Mouse (Mus musculus) erythroblast, embryonic 14.5 days (primary cell): ENCODE results near the gene Cys1.

Experiments used
- GATA1 ChIP-seq: IDR thresholded peaks from 2 replicates; pipeline ENCODE4 v1.6.1; 2012; ENCODE audit warnings: low read length, inconsistent platforms, mixed read lengths
- TAL1 ChIP-seq: IDR thresholded peaks from 3 replicates; pipeline ENCODE4 v1.6.1; 2012; ENCODE audit warnings: low read length, inconsistent platforms, mixed read lengths

- TF ChIP-seq GATA1 (no peak), TAL1 (no peak)
These were observed 29.1 kb upstream of the Cys1 start for GRCm38 (mm10) chr12:24710672-24711071.
